Mouse (Mus musculus): Measurements from ENCODE around the gene Acsm4.

Gene Acsm4

GRCm38 (mm10) chr7:119762166-119762697, 72.4 kb downstream of the Acsm4 start:
- no peak for DNase-seq (ENCODE audit: low spot score in 2 of 2)
